Mouse (Mus musculus): ENCODE data around the gene Cs. TPM values are rescaled to one million over a fixed set of nuclear protein-coding genes. Genes with fewer than 3 reads are reported as not detected.
"Not testable (repeated sequence)": the region's sequence is repeated elsewhere in the genome, so short reads cannot be mapped to it uniquely, and the experiment has no call there.

Gene Cs
- polyA plus RNA-seq, 1 experiment from 2014 or later = 255 TPM

DNA sequence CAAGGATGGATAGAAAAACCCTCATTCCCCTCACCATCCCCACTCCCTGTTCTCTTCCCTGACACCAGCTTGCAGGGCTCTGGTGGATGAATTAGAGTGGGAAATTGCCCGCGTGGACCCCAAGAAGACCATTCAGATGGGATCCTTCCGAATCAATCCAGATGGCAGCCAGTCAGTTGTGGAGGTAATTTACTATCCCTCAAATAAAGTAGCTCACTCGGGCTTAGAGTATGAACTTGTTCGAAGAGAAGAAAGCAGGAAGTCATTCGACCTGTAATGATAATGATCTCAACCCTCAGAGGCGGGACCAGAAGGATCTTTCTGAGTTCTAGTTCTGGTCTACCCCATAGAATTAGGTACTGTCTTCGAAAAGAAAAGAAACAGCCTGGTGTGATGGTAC, 14.0 kb upstream of the Cs start:
- Histone ChIP-seq H3K4me3 (ENCODE audit: low read depth, low read length) (peak overlapping the region; percentile 93), H3K4me1 (replicated peaks; ENCODE audit: control insufficient read depth, insufficient read depth, low read length) (peaks cover 17% of the 10 kb centered on the region), H3K27me3 (replicated peaks; ENCODE audit: control insufficient read depth, insufficient read depth, low read length) (no peaks in the 10 kb centered on the region), H3K27ac (ENCODE audit: low read depth, low read length) (peak overlapping the region; percentile 94; the same call in 1 of the 2 replicates), H3K9me3 (ENCODE audit: control insufficient read depth, low read length) (no peaks in the 10 kb centered on the region), H3K9ac (ENCODE audit: low read depth, low read length) (peak overlapping the region; percentile 99), H3K4me2 (peak overlapping the region; percentile 97), H3K36me3 (ENCODE audit: control insufficient read depth, insufficient read depth, low read length) (peaks cover 41% of the 10 kb centered on the region)
- WGBS = 57% methylated on average over 8 of the region's 8 CpGs
- DNase-seq (ENCODE audit: low spot score) (no peak), ATAC-seq (replicated peaks; ENCODE audit: low FRiP score) (no peak)

DNA sequence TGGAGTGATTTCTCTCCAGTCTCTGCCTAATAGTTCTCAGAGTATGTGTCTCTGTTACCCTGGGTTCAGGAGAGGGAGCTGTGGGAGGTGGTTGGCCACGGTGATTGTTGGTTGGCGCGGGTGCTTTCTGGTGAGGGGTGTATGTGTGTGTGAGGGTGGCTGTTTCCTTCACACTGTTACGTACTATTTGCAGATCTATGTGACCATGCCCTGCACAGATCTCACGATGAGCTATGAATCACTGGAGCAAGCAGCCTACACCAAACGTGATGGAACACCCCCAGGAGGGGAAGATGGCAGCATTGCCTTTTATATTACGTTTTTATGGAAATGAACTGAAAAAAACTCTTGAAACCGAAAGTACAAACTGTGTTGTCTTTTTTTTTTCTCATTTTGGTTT, 10.7 kb upstream of the Cs start:
- Histone ChIP-seq H3K27ac (ENCODE audit: low read depth, low read length) (no peak overlapping the region), H3K27me3 (replicated peaks; ENCODE audit: control insufficient read depth, insufficient read depth, low read length) (no peaks in the 10 kb centered on the region), H3K9me3 (ENCODE audit: control insufficient read depth, low read length) (no peaks in the 10 kb centered on the region), H3K4me3 (ENCODE audit: low read depth, low read length) (no peak overlapping the region), H3K4me2 (no peak overlapping the region), H3K4me1 (replicated peaks; ENCODE audit: control insufficient read depth, insufficient read depth, low read length) (peaks cover 14% of the 10 kb centered on the region), H3K9ac (ENCODE audit: low read depth, low read length) (no peak overlapping the region), H3K36me3 (ENCODE audit: control insufficient read depth, insufficient read depth, low read length) (peaks cover 25% of the 10 kb centered on the region)
- DNase-seq (ENCODE audit: low spot score) (no peak), ATAC-seq (replicated peaks; ENCODE audit: low FRiP score) (no peak)
- 94% methylated on average over 8 of the region's 8 CpGs for WGBS

DNA sequence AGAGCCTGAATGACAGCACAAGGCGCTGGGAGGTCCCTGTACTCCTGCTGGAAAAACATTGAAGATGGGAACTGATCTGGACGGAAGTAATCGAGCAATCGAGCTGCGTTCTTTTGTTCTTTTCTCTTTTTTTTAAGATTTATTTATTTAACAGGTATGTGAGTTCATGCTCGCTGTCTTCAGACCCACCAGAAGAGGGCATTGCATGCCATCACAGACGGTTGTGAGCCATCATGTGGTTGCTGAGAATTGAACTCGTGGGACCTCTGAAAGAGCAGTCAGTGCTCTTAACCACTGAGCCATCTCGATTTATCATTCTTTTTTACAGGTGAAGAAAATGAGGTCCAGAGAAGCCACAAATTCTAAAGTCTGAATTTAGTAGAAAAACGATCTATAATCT, 9.9 kb upstream of the Cs start:
- Histone ChIP-seq H3K4me1 (replicated peaks; ENCODE audit: control insufficient read depth, insufficient read depth, low read length) (peaks cover 13% of the 10 kb centered on the region), H3K4me2 (no peak overlapping the region), H3K27ac (ENCODE audit: low read depth, low read length) (no peak overlapping the region), H3K9me3 (ENCODE audit: control insufficient read depth, low read length) (no peaks in the 10 kb centered on the region), H3K36me3 (ENCODE audit: control insufficient read depth, insufficient read depth, low read length) (peaks cover 25% of the 10 kb centered on the region), H3K27me3 (replicated peaks; ENCODE audit: control insufficient read depth, insufficient read depth, low read length) (no peaks in the 10 kb centered on the region), H3K9ac (ENCODE audit: low read depth, low read length) (no peak overlapping the region), H3K4me3 (ENCODE audit: low read depth, low read length) (no peak overlapping the region)
- 87% methylated on average over 10 of the region's 10 CpGs for WGBS
- no peak for ATAC-seq (replicated peaks; ENCODE audit: low FRiP score)
- no peak for DNase-seq (ENCODE audit: low spot score)

DNA sequence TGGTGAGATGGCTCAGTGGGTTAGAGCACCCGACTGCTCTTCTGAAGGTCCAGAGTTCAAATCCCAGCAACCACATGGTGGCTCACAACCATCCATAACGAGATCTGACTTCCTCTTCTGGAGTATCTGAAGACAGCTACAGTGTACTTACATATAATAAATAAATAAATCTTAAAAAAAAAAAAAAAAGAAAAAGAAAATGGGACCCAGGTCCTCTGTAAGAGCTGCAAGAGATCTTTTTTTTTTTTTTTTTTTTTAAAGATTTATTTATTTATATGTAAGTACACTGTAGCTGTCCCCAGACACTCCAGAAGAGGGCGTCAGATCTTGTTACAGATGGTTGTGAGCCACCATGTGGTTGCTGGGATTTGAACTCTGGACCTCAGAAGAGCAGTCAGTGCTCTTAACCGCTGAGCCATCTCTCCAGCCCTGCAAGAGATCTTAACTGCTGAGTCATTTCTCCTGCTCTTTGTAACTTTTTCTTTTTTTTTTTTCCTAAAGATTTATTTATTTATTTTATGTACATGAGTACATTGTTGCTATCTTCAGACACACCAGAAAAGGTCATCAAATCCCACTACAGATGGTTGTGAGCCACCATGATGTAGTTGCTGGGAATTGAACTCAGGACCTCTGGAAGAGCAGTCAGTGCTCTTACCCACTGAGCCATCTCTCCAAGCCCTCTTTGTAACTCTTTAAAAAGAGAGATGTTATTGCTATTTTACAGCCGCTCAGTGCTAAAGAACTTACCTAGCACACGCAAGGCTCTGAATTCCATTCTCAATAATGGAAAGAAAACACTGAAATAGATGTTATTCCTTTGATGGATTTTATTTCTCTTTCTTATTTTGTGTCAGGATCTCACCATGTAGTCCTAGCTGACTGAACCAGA, 4.9 kb upstream of the Cs start:
- not testable (repeated sequence) for DNase-seq (ENCODE audit: low spot score); ATAC-seq (replicated peaks; ENCODE audit: low FRiP score); H3K4me3 ChIP-seq (ENCODE audit: low read depth, low read length); H3K9me3 ChIP-seq (ENCODE audit: control insufficient read depth, low read length); H3K9ac ChIP-seq (ENCODE audit: low read depth, low read length); H3K27me3 ChIP-seq (replicated peaks; ENCODE audit: control insufficient read depth, insufficient read depth, low read length); H3K4me2 ChIP-seq; H3K36me3 ChIP-seq (ENCODE audit: control insufficient read depth, insufficient read depth, low read length); H3K27ac ChIP-seq (ENCODE audit: low read depth, low read length)
- WGBS = 71% methylated on average over 6 of the region's 6 CpGs
- peaks cover 25% of the 10 kb centered on the region for H3K4me1 ChIP-seq (replicated peaks; ENCODE audit: control insufficient read depth, insufficient read depth, low read length)

DNA sequence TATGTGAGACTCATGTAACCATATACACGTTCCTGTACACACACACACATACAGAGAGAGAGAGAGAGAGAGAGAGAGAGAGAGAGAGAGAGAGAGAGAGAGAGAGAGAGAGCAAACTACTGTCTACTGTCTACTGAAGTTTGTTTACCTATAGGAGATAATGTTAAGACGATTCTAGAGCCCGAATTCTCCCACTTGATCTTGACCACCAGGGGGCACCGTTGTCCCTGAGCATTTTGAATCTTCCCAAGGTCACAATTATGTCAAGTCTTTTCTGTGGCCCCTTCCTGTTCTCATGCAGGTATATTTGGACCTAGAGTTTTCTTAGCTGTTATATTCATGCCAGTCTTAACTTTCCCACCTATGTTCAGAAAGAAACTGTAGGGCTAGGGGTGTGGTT, 2.0 kb upstream of the Cs start:
- peak; percentile 57 for DNase-seq (ENCODE audit: low spot score)
- Histone ChIP-seq H3K27ac (ENCODE audit: low read depth, low read length) (peak overlapping the region; percentile 78), H3K36me3 (ENCODE audit: control insufficient read depth, insufficient read depth, low read length) (0 out of 2 replicates have a peak, but pooled peaks cover 3% of the 10 kb centered on the region), H3K27me3 (replicated peaks; ENCODE audit: control insufficient read depth, insufficient read depth, low read length) (no peaks in the 10 kb centered on the region), H3K9me3 (ENCODE audit: control insufficient read depth, low read length) (no peaks in the 10 kb centered on the region), H3K4me3 (ENCODE audit: low read depth, low read length) (no peak overlapping the region), H3K9ac (ENCODE audit: low read depth, low read length) (no peak overlapping the region; the same call in 1 of the 2 replicates), H3K4me1 (replicated peaks; ENCODE audit: control insufficient read depth, insufficient read depth, low read length) (peaks cover 44% of the 10 kb centered on the region), H3K4me2 (peak overlapping the region; percentile 82)
- ATAC-seq (replicated peaks; ENCODE audit: low FRiP score) = no peak
- WGBS = 2% methylated on average over 4 of the region's 4 CpGs

DNA sequence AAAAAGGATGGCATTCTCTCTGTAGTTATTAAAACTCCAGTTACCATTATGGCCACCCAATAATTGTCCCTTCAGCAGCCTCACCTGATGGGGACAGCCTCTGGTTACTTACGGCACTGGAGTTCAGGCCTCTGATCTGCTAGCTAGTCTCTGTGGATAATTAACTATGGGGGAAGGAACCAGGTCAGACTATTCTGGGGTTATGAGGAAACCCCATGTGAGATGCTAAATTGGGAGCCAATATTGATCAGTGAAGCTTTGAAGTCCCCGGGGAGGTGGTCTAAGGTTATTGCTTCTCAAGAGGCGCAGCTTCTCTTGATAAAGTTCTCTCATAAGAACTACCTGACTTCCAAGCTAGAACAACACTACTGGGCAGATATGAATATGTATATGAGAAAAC, 1.3 kb upstream of the Cs start:
- Histone ChIP-seq H3K36me3 (ENCODE audit: control insufficient read depth, insufficient read depth, low read length) (0 out of 2 replicates have a peak, but pooled peaks cover 3% of the 10 kb centered on the region), H3K27ac (ENCODE audit: low read depth, low read length) (peak overlapping the region; percentile 78), H3K9ac (ENCODE audit: low read depth, low read length) (peak overlapping the region; percentile 30; the same call in 1 of the 2 replicates), H3K4me2 (peak overlapping the region; percentile 82), H3K9me3 (ENCODE audit: control insufficient read depth, low read length) (no peaks in the 10 kb centered on the region), H3K4me3 (ENCODE audit: low read depth, low read length) (peak overlapping the region; percentile 75), H3K27me3 (replicated peaks; ENCODE audit: control insufficient read depth, insufficient read depth, low read length) (no peaks in the 10 kb centered on the region), H3K4me1 (replicated peaks; ENCODE audit: control insufficient read depth, insufficient read depth, low read length) (peaks cover 46% of the 10 kb centered on the region)
- DNase-seq (ENCODE audit: low spot score) = no peak
- no peak for ATAC-seq (replicated peaks; ENCODE audit: low FRiP score)
- 77% methylated on average over 3 of the region's 3 CpGs for WGBS

DNA sequence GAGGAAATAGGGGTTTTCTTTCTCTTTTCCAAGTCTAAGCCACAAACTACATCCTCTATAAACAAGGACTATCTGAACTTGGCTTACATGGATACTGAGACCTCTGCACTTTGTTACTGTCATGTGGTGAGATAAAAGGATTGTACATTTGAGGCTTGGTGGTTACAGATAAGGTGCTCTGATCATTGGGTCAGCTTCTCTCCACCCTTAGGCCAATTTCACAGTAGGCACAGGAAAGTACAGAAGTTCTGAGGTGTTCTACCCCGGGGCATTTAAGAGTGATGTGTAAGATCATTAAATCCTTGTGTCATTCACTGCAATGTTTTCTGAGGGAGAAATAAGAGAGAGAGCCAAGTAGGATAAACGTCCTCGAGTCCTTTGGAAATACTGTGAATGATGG, 937 bp upstream of the Cs start:
- peak overlapping the region; percentile 75 for H3K4me3 ChIP-seq (ENCODE audit: low read depth, low read length)
- H3K36me3 ChIP-seq (ENCODE audit: control insufficient read depth, insufficient read depth, low read length) = 0 out of 2 replicates have a peak, but pooled peaks cover 3% of the 10 kb centered on the region
- peak overlapping the region; percentile 82 for H3K4me2 ChIP-seq
- DNase-seq (ENCODE audit: low spot score) (no peak), ATAC-seq (replicated peaks; ENCODE audit: low FRiP score) (peak; percentile 50)
- H3K4me1 ChIP-seq (replicated peaks; ENCODE audit: control insufficient read depth, insufficient read depth, low read length) = peaks cover 50% of the 10 kb centered on the region
- peak overlapping the region; percentile 57 for H3K9ac ChIP-seq (ENCODE audit: low read depth, low read length)
- H3K27me3 ChIP-seq (replicated peaks; ENCODE audit: control insufficient read depth, insufficient read depth, low read length) = no peaks in the 10 kb centered on the region
- WGBS = 61% methylated on average over 3 of the region's 3 CpGs
- no peaks in the 10 kb centered on the region for H3K9me3 ChIP-seq (ENCODE audit: control insufficient read depth, low read length)
- H3K27ac ChIP-seq (ENCODE audit: low read depth, low read length) = peak overlapping the region; percentile 78

DNA sequence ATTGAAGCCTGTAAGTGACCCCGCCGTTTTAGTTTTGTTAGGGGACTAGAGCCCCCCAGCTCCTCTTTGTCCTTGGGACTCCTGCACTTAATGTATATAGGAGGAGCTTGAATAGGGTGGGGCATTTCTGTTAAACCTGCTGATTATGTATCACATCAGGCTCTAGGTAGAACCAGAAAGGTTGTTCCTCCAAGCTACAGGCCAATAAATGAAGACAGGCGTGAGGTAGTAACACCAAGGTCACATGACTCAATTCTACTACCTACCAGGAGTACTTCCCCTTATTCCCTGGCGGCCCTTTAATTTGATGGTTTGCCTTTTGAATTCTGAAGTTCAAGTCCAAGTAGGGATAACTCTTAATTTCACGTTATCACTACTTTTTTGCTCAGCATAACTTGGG, 881 bp downstream of the Cs start:
- Histone ChIP-seq H3K27me3 (replicated peaks; ENCODE audit: control insufficient read depth, insufficient read depth, low read length) (no peaks in the 10 kb centered on the region), H3K9me3 (ENCODE audit: control insufficient read depth, low read length) (no peaks in the 10 kb centered on the region), H3K9ac (ENCODE audit: low read depth, low read length) (peak overlapping the region; percentile 73), H3K27ac (ENCODE audit: low read depth, low read length) (peak overlapping the region; percentile 78), H3K4me3 (ENCODE audit: low read depth, low read length) (peak overlapping the region; percentile 75), H3K4me1 (replicated peaks; ENCODE audit: control insufficient read depth, insufficient read depth, low read length) (peaks cover 54% of the 10 kb centered on the region), H3K4me2 (peak overlapping the region; percentile 82), H3K36me3 (ENCODE audit: control insufficient read depth, insufficient read depth, low read length) (0 out of 2 replicates have a peak, but pooled peaks cover 3% of the 10 kb centered on the region)
- WGBS = 12% methylated on average over 5 of the region's 5 CpGs
- DNase-seq (ENCODE audit: low spot score) (no peak), ATAC-seq (replicated peaks; ENCODE audit: low FRiP score) (0 out of 2 replicates have a peak, but pooled peaks have one; percentile 9)

Data from liver, embryonic 11.5 days (tissue).